Mouse (Mus musculus): ENCODE measurements around the gene Sccpdh.

DNA sequence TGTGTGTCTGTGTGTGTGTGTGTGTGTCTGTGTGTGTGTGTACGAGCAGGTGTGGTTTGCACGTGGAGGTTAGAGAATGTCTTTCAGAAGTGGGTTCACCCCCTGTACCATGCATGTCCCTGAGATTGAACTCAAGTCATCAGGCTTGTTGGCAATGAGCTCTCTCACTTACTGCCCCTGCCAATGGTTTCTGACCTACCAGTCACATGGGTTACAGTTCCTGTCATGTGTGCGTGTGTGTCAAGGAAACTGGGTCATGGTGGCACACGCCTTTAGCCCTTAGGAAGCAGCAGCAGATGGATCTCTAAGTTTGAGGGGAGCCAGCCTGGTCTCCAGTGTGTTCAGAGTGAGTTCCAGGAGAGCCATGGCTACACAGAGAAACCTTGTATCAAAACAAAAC lies 25.3 kb upstream of the Sccpdh start:
- no peak for TF ChIP-seq CTCF (IDR thresholded peaks at IDR 0.05; ENCODE audit: borderline replicate concordance, insufficient read depth, low read length)
- no peak for TF ChIP-seq POLR2A (IDR thresholded peaks at IDR 0.05; ENCODE audit: low read depth, low read length)

All from embryonic fibroblast, embryonic 13.5 days (primary cell).